Mouse (Mus musculus) brain, adult 10 weeks (tissue): ENCODE results near the gene Acp1. TPM values are rescaled to one million over a fixed set of nuclear protein-coding genes. Genes with fewer than 3 reads are reported as not detected.

Experiments
- polyA plus RNA-seq: library from polyadenylated mRNA; stranded (reverse); fragments of 350-450 nt; fragmentation: Illumina TruSeq; extraction: RNeasy Lipid Tissue Mini Kit (QIAGEN cat#74804); gene quantifications from one replicate; pipeline ENCODE4 v1.2.3, GENCODE M21; 2015; ENCODE audit warnings: low read depth, low replicate concordance

The Acp1 gene
- polyA plus RNA-seq = 70.1 TPM

DNA sequence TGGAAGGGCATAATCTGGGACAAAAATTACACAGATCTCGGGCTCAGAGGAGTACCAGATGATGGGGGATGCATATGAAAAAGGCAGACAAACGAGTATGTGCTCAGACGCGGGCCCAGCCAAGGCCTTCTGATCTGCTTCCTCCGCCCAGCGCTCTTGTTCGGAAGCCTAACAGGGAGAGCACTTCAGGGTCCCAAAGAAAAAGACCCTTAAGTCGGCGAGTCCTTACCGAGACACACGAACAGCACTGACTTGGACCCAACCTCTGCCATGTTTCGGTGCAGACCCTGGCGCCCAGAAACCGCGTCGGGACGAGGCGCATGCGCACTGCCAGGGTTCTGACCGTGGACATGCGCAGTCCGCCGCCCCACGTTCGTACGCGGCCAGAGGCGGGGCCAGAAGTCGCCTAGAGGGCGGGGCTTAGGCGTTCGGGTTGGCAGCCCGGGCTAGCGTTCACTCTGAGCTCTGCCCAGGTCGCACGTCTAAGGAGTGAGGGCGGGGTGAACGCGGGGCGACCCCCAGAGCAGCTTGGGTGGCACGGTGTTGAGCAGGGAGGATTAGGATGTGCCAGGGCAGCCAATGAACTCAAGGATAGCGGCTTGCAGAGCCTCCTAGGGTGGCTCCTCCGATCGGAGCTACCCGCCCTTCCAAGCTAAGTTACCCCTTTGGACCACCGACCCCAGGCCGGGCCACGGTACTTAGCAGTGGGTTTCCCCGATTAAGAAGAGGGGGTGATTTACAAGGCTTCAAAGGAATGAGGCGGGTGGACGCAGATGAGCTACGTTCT lies at the start of gene Acp1, which contains the start of gene Sh3yl1:
TSS of gene Acp1 (minus strand) at position 329 of the 787 bp plus-strand sequence.
TSS of gene Sh3yl1 (plus strand) at position 408 of the 787 bp plus-strand sequence.

GRCm38 (mm10) chr12:30883986-30884621 lies 27.3 kb downstream of the Acp1 start, which contains the start of gene Alkal2:
TSS of gene Alkal2 (plus strand) at chr12:30884322.

Other genes starting within 250 kb of the Acp1 start
- gene Alkal2, start 27.3 kb downstream of the Acp1 start, polyA plus RNA-seq = 2.8 TPM
- gene Sh3yl1, start 79 bp upstream of the Acp1 start, polyA plus RNA-seq = 9.9 TPM
- gene Fam110c, start 162.3 kb upstream of the Acp1 start, polyA plus RNA-seq = not detected